Mouse (Mus musculus) hindbrain, embryonic 11.5 days (tissue): ENCODE data around the gene Lrmp. TPM values are rescaled to one million over a fixed set of nuclear protein-coding genes. Genes with fewer than 3 reads are reported as not detected.

Experiments
- ATAC-seq: fragments of 200-750 bp; cut with Nextera tagmentation; 2 replicates; pipeline ENCODE4 v1.8.0; 2017; ENCODE audit warnings: mild to moderate bottlenecking, moderate TSS enrichment, moderate library complexity; ENCODE audit not compliant: low FRiP score
- DNase-seq: peaks from one replicate; pipeline ENCODE4 v3.0.0-alpha.2; 2015; ENCODE audit warnings: low spot score
- H3K27ac ChIP-seq: fragments of 300-500 bp; sonication (generic); 2 replicates; pipeline ENCODE4 v1.5.1; 2014; ENCODE audit warnings: mild to moderate bottlenecking, low read depth, low read length
- H3K27me3 ChIP-seq: fragments of 300-500 bp; sonication (generic); 2 replicates; pipeline ENCODE4 v1.6.1; 2014; ENCODE audit warnings: mild to moderate bottlenecking, low read length, moderate library complexity, mixed read lengths; ENCODE audit not compliant: control insufficient read depth, insufficient read depth
- H3K36me3 ChIP-seq: fragments of 300-500 bp; sonication (generic); 2 replicates; pipeline ENCODE4 v1.6.1; 2014; ENCODE audit warnings: mild to moderate bottlenecking, low read length, moderate library complexity, mixed read lengths; ENCODE audit not compliant: control insufficient read depth, insufficient read depth
- H3K4me1 ChIP-seq: fragments of 300-500 bp; sonication (generic); replicated peaks from 2 replicates; pipeline ENCODE4 v1.6.1; 2014; ENCODE audit warnings: low read length, mixed read lengths; ENCODE audit not compliant: control insufficient read depth, insufficient read depth
- H3K4me2 ChIP-seq: fragments of 300-500 bp; sonication (generic); replicated peaks from 2 replicates; pipeline ENCODE4 v1.6.1; 2014; ENCODE audit warnings: mild to moderate bottlenecking, low read depth, low read length
- H3K4me3 ChIP-seq: fragments of 300-500 bp; sonication (generic); 2 replicates; pipeline ENCODE4 v1.5.1; 2014; ENCODE audit warnings: low read depth, low read length
- H3K9ac ChIP-seq: fragments of 300-500 bp; sonication (generic); 2 replicates; pipeline ENCODE4 v1.6.1; 2014; ENCODE audit warnings: low read depth, low read length
- H3K9me3 ChIP-seq: fragments of 300-500 bp; sonication (generic); 2 replicates; pipeline ENCODE4 v1.6.1; 2016; ENCODE audit warnings: low read length; ENCODE audit not compliant: control insufficient read depth
- WGBS: fragments of 180-500 bp; shearing (Covaris S2); extraction: QIAGEN DNeasy Blood & Tissue Kit; methylation state at CpG from one replicate; pipeline ENCODE4 v1.1.7; 2014; 5-methylcytosine and 5-hydroxymethylcytosine counted together
- polyA plus RNA-seq: library from polyadenylated mRNA; unstranded; fragments of >200 nt; fragmentation: Nextera tagmentation; extraction: Ambion mirVana; gene quantifications from 2 replicates; pipeline ENCODE4 v1.2.1, GENCODE M21; 2014

Lrmp gene
- polyA plus RNA-seq, 1 experiment from 2014 or later = 1.5 TPM

DNA sequence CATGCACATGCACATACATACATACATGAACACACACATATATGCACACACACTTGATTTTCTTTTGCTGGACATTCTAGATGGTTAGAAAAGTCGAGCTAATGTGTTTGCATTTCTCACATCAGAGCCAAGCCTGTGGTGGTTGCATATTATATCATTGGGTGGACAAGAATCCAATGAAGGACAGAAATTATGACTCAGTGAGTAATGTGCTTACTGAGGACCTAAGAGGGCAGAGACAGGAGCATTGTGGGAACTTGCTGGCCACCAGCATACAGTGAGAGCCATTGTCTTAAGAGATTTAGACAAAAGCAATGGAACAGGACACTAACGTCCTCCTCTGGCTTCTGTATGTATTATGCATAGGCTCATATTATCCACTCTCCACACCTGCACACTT, 892 bp upstream of the Lrmp start:
- H3K4me2 ChIP-seq = no peak overlapping the region
- DNase-seq (no peak), ATAC-seq (no peak)
- no peaks in the 10 kb centered on the region for H3K9me3 ChIP-seq
- H3K9ac ChIP-seq = no peak overlapping the region
- no peaks in the 10 kb centered on the region for H3K27me3 ChIP-seq
- no peak overlapping the region for H3K4me3 ChIP-seq
- H3K36me3 ChIP-seq = no peaks in the 10 kb centered on the region
- WGBS = 85% methylated on average over 2 of the region's 2 CpGs
- H3K4me1 ChIP-seq = 0 out of 2 replicates have a peak, but pooled peaks cover 3% of the 10 kb centered on the region
- no peak overlapping the region for H3K27ac ChIP-seq

DNA sequence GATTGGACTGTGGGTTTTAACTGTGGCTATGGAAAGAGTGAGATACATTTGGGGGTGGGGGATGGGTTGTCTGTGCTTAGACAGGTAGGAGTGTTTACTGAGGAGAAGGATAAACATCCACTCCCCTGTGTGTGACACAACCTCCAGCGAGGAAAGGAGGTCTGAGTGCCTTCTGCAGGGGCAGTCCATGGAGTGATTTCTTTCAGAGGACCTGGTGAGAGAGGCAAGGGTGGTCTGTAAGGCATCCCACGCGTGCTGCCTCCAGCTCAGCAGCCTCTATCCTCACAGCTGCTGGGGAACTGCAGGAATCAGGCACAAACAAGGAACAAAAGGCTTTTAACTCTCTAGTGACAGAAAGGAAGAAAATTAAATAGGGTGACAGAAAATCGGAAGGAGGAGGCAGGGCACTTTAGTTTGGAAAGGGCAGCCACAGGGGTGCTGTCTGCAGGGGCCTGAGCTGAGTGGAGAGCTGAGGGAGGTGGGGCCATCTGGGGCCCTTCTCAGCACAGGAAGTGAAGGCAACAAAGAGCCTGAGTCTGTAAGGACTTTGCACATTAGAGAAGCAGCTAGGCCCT, 732 bp downstream of the Lrmp start:
- H3K36me3 ChIP-seq = no peaks in the 10 kb centered on the region
- H3K27me3 ChIP-seq = no peaks in the 10 kb centered on the region
- peak overlapping the region; percentile 63; the same call in 1 of the 2 replicates for H3K27ac ChIP-seq
- ATAC-seq = peak; percentile 87
- DNase-seq = peak; percentile 42
- peak overlapping the region; percentile 46; the same call in 1 of the 2 replicates for H3K9ac ChIP-seq
- 6% methylated on average over 4 of the region's 4 CpGs for WGBS
- peaks cover 3% of the 10 kb centered on the region; the same call in 1 of the 2 replicates for H3K4me1 ChIP-seq
- H3K4me3 ChIP-seq = no peak overlapping the region
- H3K4me2 ChIP-seq = 0 out of 2 replicates have a peak overlapping the region, but pooled peaks have one; percentile 21
- H3K9me3 ChIP-seq = no peaks in the 10 kb centered on the region

DNA sequence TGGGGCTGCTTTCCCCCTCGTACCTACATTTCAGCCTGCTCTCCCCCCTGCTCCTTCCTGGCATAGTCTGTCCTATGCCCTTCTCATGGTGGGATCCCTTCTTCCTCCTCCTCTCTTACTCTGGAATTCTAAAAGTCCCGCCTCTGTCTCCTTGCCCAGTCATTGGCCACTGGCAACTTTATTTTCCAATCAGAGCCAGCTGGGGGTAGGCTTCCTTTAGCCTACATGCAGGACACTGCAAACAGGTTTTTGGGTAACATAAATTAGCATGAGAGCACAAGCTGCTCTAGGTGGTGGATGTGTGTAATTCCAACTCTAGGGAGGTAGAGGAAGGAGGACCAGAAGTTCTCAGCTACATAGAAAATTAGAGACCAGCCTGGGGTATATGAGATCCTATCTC, 4.6 kb downstream of the Lrmp start:
- no peak for DNase-seq
- Histone ChIP-seq H3K27ac (no peak overlapping the region), H3K4me2 (no peak overlapping the region), H3K4me1 (peaks cover 3% of the 10 kb centered on the region; the same call in 1 of the 2 replicates), H3K4me3 (no peak overlapping the region), H3K36me3 (no peaks in the 10 kb centered on the region), H3K27me3 (no peaks in the 10 kb centered on the region), H3K9me3 (no peaks in the 10 kb centered on the region), H3K9ac (no peak overlapping the region)
- ATAC-seq = no peak
- 68% methylated on average over 2 of the region's 2 CpGs for WGBS

DNA sequence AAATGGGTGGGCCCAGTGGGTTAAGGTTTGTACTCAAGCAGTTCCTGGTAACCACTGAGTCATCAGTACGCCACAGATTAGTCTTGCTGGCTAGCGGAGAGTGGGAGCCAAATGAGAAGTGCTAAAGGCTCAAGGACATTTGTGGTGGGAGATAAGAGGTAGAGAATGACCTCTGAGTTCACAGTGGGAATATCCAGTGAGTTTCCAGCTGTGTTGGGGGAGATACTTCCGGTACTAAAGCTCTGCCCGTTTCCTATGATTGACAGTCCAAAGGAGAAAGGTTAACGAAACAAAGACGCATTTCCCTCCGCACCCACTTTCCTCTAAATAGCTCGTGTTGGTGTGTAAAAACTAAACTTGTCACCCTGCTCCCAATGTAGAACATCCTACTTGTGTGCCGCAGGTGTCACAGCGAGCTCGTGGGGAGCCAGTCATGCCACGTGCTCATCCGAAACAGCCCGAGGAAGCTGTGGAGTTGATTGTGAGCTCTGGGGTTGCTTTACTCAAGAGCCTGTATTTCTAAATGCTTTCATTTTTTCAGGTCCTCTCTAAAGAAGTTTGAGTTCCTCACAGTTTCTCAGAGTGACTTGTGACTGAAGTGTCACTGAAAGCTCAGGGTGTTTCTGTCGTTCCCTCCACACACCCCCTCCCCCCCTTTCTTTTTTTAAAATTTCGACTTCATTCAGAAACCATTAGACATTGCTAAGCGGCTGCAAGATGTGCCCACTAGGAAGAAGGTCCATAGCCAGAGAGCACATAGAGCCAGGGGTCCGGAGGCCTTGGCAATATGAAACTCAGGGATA, 5.5 kb downstream of the Lrmp start:
- H3K27me3 ChIP-seq = no peaks in the 10 kb centered on the region
- no peak overlapping the region for H3K9ac ChIP-seq
- no peak for DNase-seq
- WGBS = 49% methylated on average over 18 of the region's 18 CpGs
- no peak for ATAC-seq
- no peak overlapping the region for H3K4me2 ChIP-seq
- no peaks in the 10 kb centered on the region for H3K9me3 ChIP-seq
- H3K36me3 ChIP-seq = no peaks in the 10 kb centered on the region
- H3K27ac ChIP-seq = no peak overlapping the region
- H3K4me1 ChIP-seq = peaks cover 3% of the 10 kb centered on the region; the same call in 1 of the 2 replicates
- no peak overlapping the region for H3K4me3 ChIP-seq

DNA sequence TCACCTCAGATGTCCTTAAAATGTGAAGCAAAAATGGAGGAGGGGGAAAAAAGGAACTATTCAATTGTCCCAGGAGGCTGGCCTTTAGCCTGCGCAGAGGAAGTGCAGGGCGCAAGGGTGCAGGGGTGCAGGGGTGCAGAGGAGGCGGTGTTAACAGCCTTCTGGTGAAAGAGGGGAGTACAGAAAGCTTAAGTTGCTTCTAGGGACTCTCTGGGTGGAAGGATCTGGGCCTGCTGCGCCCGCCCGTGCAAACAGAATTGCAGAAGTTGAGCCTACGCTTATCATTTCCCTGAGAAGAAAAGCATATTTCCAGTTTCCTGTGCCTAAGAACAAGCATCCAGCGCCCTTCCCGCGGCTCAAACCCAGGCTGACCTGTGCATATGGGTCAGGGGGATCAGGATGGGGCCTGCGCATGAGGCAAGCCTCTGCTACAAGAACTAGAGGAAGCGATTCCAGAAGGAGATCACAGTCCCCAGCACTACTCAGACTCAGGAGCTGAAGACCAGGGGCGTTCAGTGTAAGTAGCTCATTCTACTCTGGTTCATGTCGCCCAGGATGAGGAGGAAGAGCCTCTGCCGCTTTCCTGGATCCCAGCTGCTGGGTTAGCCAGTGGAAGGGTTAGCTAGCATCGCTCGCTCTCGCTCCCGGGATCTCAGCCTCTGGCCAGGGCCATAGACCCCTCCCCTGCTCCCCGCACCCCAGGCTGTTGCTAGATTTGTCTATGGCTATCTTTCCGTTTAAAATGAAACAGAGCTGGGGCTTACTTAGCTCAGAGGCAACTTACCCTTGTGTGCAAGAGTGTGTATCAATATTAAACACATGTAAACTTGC, 6.4 kb downstream of the Lrmp start:
- no peak overlapping the region for H3K27ac ChIP-seq

DNA sequence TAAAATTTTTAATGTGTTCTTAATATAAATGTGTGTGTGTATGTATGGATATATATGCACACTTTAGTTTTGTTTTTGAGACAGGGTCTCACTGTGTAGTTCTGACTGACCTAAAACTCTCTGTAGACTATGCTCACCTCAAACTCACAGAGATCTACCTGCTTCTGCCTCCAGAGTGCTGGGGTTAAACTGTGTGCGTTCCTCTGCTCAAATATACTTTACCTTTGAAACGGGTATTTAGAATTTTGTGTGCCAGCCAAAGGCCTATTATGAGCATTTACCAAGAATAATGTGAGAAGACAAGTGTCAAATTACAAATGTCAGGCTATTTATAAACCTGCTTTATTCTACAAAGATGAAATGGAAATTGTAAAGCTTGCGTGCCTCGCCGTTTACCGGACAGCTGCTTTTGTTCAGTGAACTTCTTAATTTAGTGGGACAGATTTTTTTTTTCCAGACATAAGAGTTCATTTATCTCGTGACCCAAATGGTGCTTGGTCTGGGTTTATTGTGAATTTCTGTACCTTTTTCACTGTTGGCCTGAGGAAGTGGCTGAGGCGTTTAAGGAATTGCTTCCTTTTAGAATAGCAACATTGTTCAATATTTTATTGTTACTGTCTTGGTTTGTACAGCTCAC, 7.1 kb downstream of the Lrmp start:
- ATAC-seq (no peak), DNase-seq (no peak)
- no peak overlapping the region for H3K27ac ChIP-seq
- no peak overlapping the region for H3K4me3 ChIP-seq
- H3K36me3 ChIP-seq = no peaks in the 10 kb centered on the region
- H3K9me3 ChIP-seq = no peaks in the 10 kb centered on the region
- H3K27me3 ChIP-seq = no peaks in the 10 kb centered on the region
- no peaks in the 10 kb centered on the region; the same call in 1 of the 2 replicates for H3K4me1 ChIP-seq
- no peak overlapping the region for H3K9ac ChIP-seq
- 58% methylated on average over 8 of the region's 8 CpGs for WGBS
- H3K4me2 ChIP-seq = no peak overlapping the region

More for the DNA sequence above, 6.4 kb downstream of the Lrmp start:
- Histone ChIP-seq H3K9ac (no peak overlapping the region), H3K4me1 (no peaks in the 10 kb centered on the region; the same call in 1 of the 2 replicates), H3K36me3 (no peaks in the 10 kb centered on the region), H3K27me3 (no peaks in the 10 kb centered on the region), H3K4me2 (no peak overlapping the region), H3K4me3 (no peak overlapping the region), H3K9me3 (no peaks in the 10 kb centered on the region)
- 46% methylated on average over 21 of the region's 21 CpGs for WGBS
- no peak for ATAC-seq
- DNase-seq = peak; percentile 25

DNA sequence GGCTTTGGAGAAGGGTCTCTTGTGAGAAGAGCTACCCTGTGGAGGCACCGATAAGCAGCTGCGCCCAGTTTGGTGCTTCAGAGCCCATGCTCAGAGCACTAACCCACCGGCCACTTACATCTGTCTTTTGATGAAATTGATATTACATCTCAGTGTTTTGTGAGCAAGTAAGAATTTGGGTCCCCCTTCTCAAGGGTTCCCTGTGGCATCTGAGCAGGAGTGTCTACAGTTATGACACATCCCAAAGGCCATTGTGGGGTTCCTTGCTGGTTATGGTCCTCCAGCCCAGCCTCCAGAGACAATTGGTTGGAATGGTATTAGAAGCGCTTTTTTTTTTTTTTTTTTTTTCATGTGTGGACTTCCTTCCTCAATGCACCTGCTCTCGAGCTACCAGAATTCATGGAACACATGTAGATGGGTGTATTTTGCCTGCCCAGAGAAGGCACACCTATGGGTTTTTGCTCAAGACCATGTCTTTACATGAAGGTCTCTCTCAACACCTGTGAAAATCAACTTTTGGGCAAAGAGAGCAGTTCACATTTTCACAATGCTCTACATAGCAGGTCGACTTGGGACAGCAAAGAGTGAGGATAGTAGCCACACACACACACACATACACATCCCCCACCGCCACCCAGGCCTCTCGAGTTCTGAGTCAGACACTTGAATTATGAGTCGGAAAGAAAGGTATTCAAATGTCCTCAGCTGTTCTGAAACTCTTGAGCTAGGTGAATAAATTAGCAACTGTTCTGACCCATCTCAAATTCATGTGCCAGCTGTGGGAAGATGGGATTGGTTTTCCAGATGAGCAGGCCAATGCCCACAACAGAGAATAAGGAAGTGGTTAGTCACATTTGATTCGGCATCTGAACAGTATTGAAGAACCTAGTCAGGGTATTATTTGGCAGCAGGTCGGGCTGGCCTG, 7.9 kb downstream of the Lrmp start:
- no peak overlapping the region for H3K27ac ChIP-seq
- no peaks in the 10 kb centered on the region for H3K27me3 ChIP-seq
- H3K9ac ChIP-seq = no peak overlapping the region
- no peaks in the 10 kb centered on the region for H3K36me3 ChIP-seq
- ATAC-seq (no peak), DNase-seq (no peak)
- H3K9me3 ChIP-seq = no peaks in the 10 kb centered on the region
- 80% methylated on average over 11 of the region's 11 CpGs for WGBS
- no peaks in the 10 kb centered on the region; the same call in 1 of the 2 replicates for H3K4me1 ChIP-seq
- no peak overlapping the region for H3K4me2 ChIP-seq
- no peak overlapping the region for H3K4me3 ChIP-seq
